Mouse (Mus musculus) testis, postnatal 10 days (tissue): ENCODE measurements around the gene Dlg2.

Experiments
- DNase-seq: peaks from one replicate; pipeline ENCODE4 v3.0.0; 2021; ENCODE audit warnings: low spot score

The Dlg2 gene

DNA sequence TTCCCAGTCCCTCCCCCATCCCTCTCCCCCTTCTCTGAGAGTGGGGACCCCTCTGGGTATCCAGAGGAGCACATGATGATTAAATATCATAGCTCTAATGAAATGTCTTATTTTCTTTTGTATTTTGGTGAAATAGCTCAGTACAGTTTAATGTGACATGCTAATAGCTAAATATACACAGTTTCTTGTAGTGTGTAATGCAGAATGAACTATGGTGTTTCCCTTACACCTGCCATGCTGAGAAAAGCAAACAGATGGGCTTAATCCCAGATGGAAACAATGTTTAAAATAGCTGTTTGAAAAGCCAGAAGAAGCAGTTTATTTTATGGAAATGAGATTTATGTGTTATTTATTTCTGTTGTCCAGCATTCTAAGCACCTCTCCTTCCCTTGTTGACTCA lies 1302.2 kb downstream of the Dlg2 start:
- no peak for DNase-seq

DNA sequence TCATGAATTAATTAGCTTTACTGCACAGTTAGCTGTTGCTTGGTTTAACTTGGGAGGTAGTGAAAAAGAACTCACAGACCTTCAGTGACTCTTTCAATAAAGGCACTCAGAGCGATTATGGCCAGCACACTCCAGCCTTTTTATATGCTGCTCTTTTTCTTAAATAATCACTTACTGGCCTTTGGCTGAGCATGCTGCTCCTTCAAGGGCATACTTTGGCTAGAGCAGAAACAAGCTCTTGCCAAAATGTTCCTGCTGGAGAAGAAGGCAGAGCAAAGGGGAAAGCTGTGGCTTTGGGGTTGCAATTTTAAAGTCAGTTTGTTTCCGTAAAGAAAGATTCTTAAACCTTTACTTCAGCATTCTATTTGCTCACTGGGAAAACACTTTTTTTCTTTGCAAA lies 1308.1 kb downstream of the Dlg2 start:
- no peak for DNase-seq

DNA sequence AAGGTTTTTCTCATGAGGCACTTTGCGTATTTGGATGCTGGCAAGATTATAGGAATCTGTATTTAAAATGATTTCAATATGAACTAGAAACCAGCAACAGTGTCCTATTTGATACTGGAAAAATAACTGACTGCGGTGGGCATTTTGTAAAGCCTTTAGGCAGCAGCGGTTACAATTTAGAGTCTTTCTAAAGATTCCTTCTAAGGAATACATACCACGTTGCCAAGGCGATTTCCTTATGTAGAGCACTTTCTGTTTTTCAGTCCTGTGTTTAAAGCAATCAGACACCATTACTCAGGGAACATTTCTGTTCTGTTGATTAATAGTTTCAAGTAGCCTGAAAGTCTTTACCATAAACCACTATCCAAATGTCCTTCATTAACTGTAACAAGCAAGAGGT lies 1309.0 kb downstream of the Dlg2 start:
- no peak for DNase-seq

- DNase-seq = no peak
These were observed 1309.4 kb downstream of the Dlg2 start for GRCm38 (mm10) chr7:91785871-91786270.

DNA sequence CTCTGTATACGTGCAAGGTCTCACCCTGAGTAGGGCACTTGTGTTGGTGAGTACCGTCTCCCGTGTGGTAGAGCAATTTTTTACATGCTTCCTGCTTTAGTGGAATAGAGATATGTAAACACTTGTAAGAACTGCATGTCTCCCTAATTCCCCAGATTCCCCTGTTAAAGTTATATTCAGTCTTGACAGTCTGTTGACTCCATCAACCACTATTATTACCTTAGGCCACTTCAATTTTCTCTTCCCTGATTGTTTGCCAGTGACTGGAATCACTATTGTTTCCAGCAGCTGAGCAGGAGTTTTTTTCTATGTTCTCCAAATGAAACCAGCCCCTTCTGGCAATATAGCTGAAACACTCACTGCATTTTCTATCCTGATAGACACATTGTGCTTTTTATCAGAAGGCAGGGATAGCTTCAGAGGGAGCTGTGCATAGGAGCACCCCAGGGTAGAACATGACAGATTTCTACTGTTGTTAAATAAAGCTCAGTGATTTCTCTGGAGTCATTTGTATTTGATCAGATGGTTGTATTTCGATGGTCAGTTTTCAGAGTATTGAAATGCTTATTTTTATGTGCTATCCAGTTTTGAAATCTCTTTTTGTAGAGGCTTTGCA lies 1314.6 kb downstream of the Dlg2 start:
- DNase-seq = no peak

- no peak for DNase-seq
These were observed 1330.2 kb downstream of the Dlg2 start for GRCm38 (mm10) chr7:91806632-91807031.

DNA sequence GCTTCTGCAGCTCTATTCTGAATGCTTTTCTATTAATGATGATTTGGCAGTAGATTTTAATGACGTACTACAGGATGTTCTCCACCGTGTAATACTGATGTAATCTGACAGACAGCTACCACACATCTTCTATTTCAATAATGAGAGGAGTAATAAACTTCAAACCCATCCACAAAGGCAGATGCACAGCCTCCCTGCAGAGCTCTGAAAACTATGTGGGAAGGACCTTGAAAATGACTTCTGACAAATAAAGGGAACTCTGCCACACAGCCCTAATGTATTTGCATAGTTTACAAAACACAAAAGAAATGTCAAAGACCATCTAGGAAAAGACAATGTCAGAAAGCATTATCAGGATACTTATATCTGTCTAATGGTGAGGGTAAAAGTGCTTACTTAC lies 1334.3 kb downstream of the Dlg2 start:
- no peak for DNase-seq

DNA sequence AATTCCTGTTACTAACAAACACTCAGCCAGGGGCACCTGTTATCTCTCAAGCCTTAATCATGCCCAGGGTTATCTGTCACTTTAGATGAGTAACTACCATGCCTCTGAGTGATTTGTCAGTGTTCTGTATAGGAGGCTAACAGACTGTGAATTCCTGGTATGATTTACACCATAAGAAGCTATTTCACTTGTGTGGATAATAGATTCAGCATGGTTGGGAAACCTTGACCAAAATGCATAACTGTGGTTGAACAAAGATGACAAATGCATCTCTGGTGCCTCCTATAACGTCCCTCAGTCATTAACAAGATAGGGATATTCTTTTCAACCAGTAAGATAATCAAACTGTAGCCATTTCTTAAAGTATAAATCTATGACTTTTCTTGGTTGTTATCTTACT lies 1341.5 kb downstream of the Dlg2 start:
- DNase-seq = no peak

- DNase-seq = no peak
These were observed 1355.7 kb downstream of the Dlg2 start for GRCm38 (mm10) chr7:91832207-91832606.

- DNase-seq = no peak
These were observed 1369.3 kb downstream of the Dlg2 start for GRCm38 (mm10) chr7:91845723-91846122.

DNA sequence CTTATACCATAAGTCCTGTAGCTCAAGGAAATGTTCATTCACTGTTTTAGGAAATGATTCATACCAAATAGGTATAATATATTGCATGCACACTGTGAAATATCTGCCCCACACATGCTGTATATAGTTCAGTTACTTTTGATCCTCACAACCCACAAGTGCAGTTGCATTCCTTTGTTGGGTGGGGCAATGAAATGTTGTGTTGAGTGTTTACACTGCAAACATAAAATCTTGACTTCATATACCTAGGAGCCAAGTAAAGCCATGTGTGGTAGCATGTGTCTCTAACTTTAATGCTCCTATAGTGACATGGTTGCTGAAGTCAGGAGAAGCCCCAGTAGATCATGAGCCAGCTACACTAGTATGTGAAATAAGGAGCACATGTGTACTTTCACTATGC lies 1372.9 kb downstream of the Dlg2 start:
- no peak for DNase-seq

- no peak for DNase-seq
These were observed 1377.2 kb downstream of the Dlg2 start for GRCm38 (mm10) chr7:91853653-91854052.

- no peak for DNase-seq
These were observed 1380.5 kb downstream of the Dlg2 start for GRCm38 (mm10) chr7:91856931-91857330.

GRCm38 (mm10) chr7:91862806-91863531 lies 1386.5 kb downstream of the Dlg2 start:
- DNase-seq = no peak

- DNase-seq = no peak
These were observed 1392.4 kb downstream of the Dlg2 start for GRCm38 (mm10) chr7:91868919-91869318.

DNA sequence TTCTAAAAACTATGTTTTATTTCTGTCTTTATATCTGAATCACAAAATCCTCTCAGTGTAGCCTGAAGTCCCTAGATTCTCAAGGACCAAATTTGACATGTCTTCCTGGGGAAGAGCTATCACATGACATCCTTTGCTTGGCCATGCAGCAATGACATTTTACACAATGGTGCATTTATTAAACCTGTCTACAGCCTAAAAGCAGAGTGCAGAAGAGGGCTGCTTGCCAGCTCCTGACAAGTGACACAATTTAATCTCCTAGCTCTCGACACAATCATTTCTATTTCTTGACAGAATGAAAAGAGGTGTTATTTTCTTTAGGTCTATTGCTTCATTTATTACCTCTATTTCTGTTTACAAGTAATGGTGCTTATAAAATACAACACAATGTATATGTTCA lies 1400.4 kb downstream of the Dlg2 start:
- peak; percentile 41 for DNase-seq

DNA sequence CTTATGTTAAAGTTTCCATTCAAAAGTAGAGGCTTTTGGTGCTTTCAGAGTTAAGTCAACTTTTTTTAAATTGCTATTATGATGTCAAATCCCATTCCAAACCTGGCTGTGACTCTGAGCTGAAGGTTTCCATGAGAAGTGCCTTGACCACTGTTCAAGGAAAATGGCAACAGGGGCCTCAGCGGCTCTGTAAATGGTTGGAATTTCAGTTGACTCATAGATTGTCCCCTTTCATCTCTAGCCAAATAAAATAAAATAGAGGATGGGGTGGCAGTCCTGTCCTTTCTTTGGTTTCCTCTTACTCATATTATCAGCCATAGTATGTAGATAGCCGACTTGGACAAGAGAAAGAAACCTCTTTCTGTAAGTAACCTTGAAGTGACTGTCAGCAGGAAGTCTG lies 1401.3 kb downstream of the Dlg2 start:
- no peak for DNase-seq

- no peak for DNase-seq
These were observed 1409.9 kb downstream of the Dlg2 start for GRCm38 (mm10) chr7:91886336-91886735.

- DNase-seq = no peak
These were observed 1417.5 kb downstream of the Dlg2 start for GRCm38 (mm10) chr7:91893991-91894390.

DNA sequence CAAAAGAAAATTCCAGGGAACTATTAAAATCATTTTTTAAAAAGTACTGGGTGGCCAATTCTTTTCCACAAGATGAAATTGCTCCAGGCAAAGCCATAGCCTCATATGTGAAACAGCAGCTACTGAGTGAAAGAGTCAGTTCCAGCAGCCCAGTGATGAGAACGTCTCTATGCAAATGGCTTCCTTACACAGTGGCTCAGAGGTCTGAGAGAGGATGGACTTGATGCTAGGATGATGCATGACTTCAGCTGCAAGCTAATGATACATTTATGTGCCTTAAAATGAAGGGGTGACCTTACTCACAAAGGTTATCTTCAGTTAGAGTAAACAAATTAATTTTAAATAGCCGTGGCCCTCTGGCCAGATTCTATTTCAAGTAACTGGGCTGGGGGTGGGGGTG lies 1420.5 kb downstream of the Dlg2 start:
- no peak for DNase-seq

DNA sequence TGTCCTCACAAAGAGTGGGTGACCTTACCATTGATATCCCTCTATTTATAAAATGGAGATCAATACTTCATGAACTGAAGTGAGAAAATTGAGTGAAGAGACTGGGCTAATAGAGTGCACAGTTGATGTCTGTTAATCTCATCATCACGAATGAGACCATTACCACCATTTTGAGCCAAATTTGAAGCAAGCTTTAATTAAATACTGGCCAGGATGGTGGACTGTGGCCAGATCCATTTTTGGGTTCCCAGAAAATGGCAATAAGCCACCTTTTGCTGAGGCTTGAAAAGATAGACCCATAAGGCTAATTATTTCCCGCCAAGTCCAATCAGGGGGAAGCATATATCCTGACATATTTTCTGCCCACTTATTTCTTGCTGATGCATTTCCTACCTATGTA lies 1421.0 kb downstream of the Dlg2 start:
- no peak for DNase-seq

GRCm38 (mm10) chr7:91902503-91902902 lies 1426.0 kb downstream of the Dlg2 start:
- no peak for DNase-seq

GRCm38 (mm10) chr7:91916809-91917208 lies 1440.3 kb downstream of the Dlg2 start:
- DNase-seq = no peak

GRCm38 (mm10) chr7:91919099-91919498 lies 1442.6 kb downstream of the Dlg2 start:
- no peak for DNase-seq
